Mouse (Mus musculus) hematopoietic stem cell, adult 5-6 weeks (primary cell): ENCODE data around the gene AI837181. TPM values are rescaled to one million over a fixed set of nuclear protein-coding genes. Genes with fewer than 3 reads are reported as not detected.

ENCODE experiments used
- ATAC-seq, 2 experiments: fragments of 125-278 bp in 1 of 2; replicated peaks in 1 of 2; 2 replicates each; pipeline ENCODE4 v1.8.0; 2016 to 2017; ENCODE audit warnings: inconsistent platforms in 2 of 2, mild to moderate bottlenecking in 2 of 2, moderate number of reproducible peaks in 2 of 2, low read depth in 1 of 2, moderate TSS enrichment in 1 of 2; ENCODE audit not compliant: low FRiP score in 2 of 2, poor library complexity in 2 of 2, severe bottlenecking in 2 of 2, insufficient read depth in 1 of 2, low TSS enrichment in 1 of 2
- total RNA-seq: library from RNA; stranded (forward); fragments of 172-1452, 232-1000 nt; gene quantifications from 2 replicates; pipeline ENCODE4 v1.2.3, GENCODE M21; 2017

AI837181 gene
- total RNA-seq, 1 experiment from 2014 or later: 14.3 TPM

DNA sequence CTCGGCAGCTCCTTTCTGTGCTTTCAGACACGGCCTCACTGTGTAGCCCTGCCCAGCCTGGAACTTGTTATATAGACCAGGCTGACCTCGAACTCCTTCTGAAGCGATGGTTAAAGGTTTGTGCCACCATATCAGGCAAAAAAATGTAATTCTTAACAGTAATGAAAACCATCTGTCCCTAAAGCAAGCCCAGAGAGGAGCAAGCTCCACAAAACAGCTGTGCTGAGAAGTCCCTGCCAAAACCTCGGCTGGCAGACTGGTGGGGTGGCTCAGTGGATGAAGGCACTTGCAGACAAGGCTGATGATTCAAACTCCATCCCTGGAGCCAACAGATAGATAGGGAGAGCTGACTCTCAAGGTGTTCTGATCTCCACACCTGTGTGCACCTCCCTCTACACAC, 15.9 kb upstream of the AI837181 start:
- ATAC-seq: no peak

DNA sequence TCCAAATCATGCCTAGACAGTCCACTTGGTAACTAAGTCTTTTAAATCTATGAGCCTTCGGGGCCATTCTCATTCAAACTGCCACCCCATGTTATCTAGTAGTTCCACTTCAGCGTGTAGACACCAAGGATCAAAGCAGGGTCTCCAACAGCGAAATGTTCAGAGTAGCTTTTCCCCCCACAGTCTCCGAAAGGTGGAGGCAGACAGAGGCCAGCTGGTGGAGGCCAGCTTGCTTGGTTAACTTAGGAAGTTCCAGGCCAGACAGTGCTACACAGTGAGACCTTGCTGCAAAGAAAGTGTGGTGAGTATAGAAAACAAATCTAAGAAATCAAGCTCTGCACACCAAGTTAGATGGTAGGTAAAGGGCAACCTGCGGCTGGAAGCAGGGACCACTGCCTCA, 14.3 kb upstream of the AI837181 start:
- no peak for ATAC-seq

DNA sequence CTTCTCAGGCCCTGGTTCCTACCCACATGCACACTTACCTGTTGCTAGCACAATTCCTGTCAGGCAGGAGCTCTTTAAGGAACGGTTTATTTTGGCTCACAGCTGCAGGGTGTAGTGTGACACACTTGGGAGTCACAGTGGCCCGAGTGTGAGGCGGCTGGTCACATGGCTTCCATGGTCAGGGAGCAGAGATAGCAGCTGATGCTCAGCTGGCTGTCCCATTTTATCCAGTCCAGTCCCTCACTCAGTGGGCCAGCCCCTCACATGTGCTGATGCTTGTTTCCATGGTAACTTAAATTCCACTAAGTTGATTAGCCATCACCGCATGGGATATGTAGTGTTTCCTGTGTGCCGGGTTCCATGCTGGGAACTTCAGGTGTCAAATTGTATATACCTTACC, 13.0 kb upstream of the AI837181 start:
- ATAC-seq: no peak

DNA sequence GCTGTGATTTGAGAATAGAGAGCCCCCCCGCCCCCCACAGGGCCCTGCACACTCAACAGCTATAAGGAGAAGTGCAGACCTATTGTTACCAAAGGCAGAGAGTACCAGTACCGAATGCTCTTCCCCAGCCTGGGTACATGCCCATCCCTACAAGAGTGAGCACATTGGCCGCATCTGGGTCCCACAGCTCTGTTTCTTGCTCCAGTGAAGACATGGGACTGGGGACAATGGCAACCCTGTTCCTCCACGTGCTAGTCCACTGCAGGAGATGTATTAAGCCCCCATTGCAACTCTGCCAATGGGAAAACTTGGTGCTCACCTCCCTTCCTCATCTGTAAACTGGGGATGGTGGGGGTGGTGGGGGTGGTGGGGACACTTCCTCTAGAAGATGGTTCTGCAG, 11.1 kb upstream of the AI837181 start:
- no peak for ATAC-seq

DNA sequence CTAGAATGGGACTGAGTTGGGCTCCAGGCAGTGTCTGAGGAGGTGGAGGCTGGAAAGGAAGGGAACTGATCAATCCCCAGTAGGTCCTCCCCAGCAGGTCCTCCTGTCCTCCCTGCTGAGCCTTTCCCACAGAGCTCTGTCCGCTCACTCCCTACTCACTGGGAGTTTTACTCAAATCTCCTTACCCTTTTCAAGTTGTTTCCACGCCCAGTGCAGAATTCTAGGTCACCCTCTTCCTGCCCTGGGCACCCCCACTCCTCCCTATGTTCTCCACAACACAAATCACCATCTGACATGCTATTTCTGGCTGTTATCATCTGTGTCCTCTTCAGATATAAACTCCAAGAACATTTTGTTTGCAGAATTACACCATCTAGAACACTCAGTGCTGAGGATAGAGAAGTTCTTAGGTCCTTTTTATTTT, 10.4 kb upstream of the AI837181 start:
- no peak for ATAC-seq

DNA sequence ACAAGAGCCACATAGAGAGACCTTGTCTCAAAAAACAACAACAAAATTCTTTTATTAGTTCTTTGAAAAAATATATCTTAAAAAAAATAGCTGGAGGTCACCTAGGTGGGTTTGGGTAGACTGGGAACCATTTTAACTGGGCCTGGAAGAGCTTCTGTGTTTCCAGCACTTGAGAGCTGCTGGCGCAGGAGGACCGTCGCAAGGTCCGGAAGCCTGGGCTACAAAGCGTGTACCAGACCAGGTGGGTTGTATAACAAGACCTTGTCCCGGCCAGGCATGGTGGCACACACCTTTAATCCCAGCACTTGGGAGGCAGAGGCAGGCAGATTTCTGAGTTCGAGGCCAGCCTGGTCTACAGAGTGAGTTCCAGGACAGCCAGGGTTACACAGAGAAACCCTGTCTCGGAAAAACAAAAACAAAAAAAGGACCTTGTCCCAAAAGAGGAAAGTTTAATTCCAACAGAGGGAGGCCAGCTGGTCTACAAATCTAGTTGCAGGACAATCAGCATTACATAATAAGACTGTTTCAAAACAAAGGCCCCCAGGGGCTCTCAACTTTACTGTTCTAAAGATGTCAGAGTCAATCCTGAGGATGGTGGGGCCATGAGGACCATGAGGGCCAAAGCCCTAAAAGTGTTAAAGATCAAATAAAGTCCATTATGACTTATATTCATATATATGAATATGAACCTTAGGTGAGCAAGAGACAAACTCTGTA, 6.0 kb upstream of the AI837181 start:
- no peak for ATAC-seq

DNA sequence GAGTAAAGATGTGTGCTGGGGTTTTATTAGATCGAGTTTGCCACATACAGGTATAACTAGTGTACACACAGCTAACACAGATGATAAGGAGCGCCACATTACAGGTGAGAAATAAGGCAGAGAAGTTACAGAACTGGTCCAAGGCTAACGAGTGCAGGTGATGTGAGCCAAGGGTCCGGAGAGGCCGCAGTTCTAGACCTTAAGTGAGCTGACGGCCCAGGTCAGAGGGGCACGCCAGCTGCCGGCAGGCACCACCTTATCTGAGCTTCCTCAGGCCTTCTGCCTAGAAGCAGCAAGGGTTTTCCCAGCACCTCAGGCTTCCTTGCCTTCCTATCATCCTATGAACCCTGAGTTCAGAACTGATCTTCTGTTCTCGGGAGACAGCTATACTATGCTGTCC, 5.3 kb upstream of the AI837181 start:
- ATAC-seq: no peak

DNA sequence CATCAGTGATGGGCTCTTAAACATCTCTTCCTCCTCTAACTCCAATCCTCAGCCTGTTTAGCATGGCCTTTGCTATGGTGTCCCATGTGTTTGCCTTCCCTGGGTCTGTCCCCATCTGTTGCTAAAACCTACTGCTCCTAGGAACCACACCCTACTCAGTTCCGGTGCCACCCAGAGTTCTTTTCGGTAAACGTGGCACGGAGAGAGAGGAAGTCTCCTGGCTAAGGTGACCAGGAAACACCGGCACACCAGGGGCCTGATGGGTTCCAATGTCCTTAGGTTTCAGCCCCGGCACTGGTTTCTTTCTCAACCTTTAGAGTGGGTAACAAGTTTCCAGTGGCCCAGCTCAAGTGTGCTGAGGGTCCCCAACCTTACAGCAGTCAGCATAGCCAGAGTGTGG, 4.4 kb upstream of the AI837181 start:
- ATAC-seq: no peak

DNA sequence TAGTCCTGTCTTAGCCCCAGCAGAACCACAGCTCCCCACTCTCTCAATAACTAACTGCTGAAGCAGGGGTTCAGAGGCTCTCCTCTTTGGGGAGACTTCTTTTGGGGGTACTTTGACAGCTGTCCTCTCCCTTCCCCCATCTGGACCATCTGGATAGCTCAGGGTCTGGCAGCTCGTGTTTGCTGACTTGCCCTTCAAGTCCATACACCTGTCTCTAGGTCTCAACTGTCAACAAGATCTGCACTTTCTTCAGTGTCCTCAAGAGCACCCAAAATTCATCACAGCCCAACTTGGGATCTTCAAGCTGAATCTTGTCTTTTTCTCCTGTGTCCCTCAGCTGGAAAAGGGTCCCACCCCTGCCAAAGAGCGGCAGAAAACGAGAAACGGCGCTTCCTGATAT, 3.2 kb upstream of the AI837181 start:
- ATAC-seq: no peak

DNA sequence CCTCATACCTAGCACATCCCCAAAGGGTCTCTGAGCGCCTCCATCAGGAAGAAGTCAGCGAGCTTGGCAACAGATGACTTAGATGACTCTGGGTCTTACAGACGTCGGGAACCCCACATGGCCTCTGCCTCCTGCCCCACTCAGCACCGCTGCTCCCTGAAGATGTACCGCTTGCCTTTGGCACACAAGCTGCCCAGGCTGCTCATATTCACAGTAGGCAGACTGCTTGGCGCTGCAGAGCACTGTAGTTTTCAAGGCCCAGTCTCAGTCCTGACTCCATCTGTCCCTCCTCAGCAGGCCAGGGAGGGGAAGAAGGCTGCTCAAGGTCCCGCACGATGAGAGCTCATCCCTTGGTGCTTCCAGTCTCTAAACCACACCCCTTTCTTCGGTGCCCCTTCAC, 2.7 kb upstream of the AI837181 start:
- no peak for ATAC-seq

DNA sequence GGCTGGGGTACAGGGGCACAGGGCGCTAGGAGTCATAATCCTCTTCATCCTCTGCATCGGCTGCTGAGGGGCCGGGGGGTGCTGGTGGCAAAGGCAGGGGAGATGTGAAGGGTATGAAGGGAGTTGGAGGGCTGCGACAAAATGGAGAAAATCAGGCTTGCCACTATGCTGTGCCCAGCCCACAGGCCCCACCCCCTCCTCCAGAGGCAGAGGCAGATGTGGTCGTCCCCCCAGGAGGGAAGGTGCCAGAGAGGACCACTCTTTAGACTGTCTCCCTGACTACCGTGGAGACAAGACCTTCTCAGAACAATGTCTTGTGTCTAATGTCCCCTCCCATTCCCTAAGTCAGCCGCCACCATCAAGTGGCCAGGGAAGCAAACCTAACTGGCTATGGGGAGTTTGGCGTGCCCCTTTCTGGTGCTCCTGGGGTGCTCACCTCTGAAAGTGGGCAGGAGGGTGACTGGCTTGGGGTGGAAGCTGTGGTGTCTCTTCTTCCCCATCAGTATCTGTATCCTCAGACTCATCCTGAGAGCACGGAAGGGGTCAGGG, 2.0 kb upstream of the AI837181 start:
- no peak for ATAC-seq

DNA sequence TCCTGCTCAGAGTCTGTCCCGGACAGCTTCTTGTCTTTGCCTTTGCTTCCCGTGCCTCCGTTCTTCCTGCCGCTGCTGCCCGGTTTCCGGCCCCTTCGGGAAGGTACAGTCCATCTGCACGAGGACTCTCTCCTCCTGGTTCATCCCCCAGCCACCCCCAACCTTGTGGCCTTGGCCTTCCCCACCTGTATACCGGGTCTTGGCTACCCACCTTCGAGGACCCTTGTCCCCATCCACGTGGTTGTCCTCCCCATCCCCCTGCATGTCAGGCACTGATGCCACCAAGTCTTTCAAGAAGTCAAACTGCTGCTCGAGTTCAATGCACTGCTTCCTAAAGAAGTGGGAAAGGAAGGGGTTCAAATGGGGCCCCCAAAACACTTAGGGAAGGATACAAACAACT, 1.4 kb upstream of the AI837181 start:
- no peak for ATAC-seq

DNA sequence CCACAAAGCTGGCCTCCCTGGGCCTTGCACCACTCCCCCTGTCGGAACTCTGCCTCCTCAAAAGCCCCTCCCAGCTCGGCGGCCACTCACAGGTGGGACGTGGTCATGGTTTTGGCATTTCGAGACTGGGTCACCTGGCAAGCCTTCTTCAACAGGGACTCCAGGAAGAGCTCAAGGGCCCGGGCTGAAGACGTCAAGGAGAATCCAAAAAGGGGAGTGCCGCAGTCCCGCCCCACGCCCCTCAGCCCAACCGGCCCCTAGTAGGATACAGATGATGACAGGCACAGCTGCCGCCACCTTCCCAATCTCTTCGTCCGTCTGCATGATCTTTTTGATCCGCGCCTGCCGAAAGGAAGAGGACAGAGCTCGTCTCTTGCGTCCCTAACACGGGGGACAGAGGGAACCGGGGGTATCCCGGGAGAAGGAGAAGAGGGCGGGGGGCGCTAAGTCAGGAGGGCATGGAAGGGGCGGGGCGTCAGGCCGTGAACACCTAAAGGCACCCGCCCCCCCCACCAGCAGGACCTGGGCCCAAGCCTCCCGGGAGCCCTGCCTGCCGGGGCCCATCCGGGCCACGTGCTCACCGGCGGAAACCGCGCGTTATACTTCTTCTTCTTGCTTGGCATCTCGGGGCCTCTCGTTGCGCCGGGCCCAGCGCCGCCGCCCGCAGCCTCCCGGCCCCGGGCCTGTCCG, 707 bp upstream of the AI837181 start:
- peak; percentile 34 to 42; a peak in 3 of 4 replicates for ATAC-seq

DNA sequence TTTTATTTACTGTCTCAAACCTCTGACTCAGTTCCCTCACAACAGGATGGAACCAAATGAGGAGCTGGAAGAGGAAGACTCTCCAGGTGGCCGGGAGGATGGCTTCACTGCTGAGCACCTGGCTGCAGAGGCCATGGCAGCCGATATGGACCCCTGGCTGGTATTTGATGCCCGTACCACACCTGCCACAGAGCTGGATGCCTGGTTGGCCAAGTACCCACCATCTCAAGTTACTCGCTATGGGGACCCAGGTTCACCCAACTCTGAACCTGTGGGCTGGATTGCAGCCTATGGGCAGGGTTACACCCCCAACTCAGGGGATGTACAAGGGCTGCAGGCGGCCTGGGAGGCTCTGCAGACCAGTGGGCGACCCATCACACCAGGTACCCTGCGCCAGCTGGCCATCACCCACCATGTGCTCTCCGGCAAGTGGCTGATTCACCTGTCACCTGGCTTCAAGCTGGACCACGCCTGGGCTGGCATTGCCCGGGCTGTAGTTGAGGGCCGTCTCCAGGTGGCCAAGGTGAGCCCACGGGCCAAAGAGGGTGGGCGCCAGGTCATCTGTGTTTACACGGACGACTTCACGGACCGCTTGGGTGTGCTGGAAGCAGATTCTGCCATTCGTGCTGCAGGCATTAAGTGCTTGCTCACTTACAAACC, 1.1 kb downstream of the AI837181 start:
- no peak for ATAC-seq

DNA sequence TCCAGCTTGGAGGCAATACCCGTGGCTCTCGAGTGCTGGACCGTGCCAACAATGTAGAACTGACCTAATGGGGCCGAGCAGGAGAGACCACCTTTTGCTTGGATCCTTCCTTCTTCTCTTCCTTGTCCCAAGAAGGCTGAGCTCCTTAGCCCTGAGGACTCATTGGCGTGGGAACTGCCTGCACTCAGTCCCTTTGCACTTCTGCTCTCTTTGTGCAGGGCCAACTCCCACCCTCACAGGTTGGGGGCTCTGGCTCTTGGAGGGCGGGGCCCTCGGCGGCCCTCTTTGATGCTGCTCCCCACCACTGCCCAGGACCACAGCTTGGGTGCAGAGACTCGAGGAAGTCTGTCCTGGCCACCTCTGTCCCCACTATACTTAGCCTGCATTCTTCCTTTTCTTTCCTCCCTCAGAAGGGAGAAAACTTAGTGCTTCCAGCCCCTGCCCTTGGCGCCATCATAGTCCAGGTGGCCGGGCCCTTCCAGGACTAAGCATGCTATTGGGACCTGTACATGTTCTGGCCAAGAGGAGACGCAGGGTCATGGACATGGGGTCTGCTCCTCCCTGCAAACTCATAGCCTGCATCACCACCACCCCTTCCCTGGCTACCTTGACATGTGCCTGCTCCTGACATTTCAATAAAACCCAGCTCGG, 1.8 kb downstream of the AI837181 start:
- ATAC-seq: no peak

DNA sequence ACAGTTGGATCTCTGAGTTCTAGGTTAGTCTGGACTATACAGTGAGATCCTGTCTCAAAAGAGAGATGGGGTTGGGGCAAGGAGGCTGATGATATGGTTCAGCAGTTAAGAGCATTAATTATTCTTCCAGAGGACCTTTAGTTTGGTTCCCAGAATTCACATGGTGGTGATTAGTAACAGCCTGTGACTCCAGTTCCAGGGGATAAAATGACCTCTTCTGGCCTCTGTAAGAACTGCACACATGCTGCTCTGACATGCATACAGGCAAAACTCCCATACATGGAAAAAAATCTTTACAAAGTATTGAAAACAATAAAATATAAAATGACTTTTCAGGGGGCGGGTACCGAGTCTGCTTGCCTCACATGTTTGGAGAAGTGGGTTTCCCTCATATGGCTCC, 3.1 kb downstream of the AI837181 start:
- no peak for ATAC-seq

DNA sequence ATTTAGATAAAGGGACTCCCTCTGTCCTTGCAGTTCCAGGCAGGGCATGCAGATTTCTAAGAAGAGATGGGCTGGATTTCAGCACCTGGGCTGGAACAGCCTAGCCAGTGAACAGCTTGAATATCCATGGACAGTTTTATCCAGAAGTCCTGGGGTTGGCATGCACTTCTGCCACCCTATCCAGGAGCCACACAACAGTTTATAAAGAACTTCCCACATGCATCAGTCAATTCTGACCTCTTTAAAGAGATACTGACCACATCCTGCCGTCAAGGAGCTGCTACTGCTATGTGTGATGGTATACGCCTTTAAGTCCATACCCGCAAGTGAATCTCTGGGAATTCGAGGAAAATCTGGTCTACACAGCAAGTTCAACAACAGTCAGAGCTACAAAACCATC, 4.3 kb downstream of the AI837181 start:
- ATAC-seq: no peak

DNA sequence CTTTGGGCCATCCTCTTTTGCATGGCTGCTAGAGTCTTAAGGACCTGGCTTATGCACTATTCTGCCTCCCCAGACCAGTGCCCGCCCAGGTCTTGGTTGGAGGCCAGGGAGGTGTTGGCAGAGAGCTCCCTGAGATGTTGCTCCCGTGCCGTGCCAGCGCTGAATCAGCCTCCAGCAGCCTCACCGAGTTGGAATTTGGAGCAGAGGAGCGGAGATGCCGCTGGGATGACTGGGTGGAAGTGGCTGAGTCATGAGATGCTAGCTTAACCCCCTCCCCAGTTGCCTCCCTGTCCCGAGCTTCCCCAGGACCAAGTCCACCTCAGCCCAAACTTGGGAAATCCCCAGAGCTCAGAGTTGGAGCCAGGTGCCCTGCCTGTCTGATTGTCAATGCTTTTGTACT, 4.9 kb downstream of the AI837181 start:
- no peak for ATAC-seq
